ENCODE assay signal across 8 mouse cellular contexts in genomic region chr11:94160443-94161266, GRCm38 (mm10). TPM values are rescaled to one million over a fixed set of nuclear protein-coding genes. Genes with fewer than 3 reads are reported as not detected.
A peak's percentile ranks its signal among the peaks of the same experiment; 100 is the strongest.
DNase-seq lines count a peak whose midpoint lies in the region; ATAC-seq and TF ChIP-seq lines count a peak whose summit lies in the region.

No protein-coding gene starts in this region.

- 0 out of 2 replicates have a peak, but pooled peaks have one; percentile 19 for TF ChIP-seq CTCF in layer of hippocampus, adult 2 months (conservative IDR thresholded peaks at IDR 0.05)

- H3K4me2 ChIP-seq in forebrain, embryonic 16.5 days (ENCODE audit: low read length) = peak overlapping the region; percentile 47
- H3K4me2 ChIP-seq in neural tube, embryonic 13.5 days = peak overlapping the region; percentile 47

- in situ Hi-C loops in ES-E14 (cut with MboI; ENCODE audit: low sequenced_read_pairs in 2 of 2, unreplicated experiment in 2 of 2) = no loop called here

- DNase-seq in ES-E14 (ENCODE audit: low read depth, low spot score) = peak; percentile 88
- DNase-seq in cerebellum, adult 11 months = peak; percentile 93
- DNase-seq in layer of hippocampus, adult 2 months (ENCODE audit: low spot score in 2 of 2) = peak; percentile 94 to 98
- peak; percentile 90 to 94 for DNase-seq in lung, adult 18-20 months
- DNase-seq in urinary bladder, postnatal 25 days (ENCODE audit: low spot score) = peak; percentile 72

- H3K4me3 ChIP-seq in ES-E14 (ENCODE audit: insufficient read depth in 1 of 2, low read depth in 1 of 2, low read length in 2 of 2, poor library complexity in 1 of 2, severe bottlenecking in 1 of 2) = peak overlapping the region in 1 of 2 experiments; percentile 3; a peak in 1 of 4 replicates
- H3K4me3 ChIP-seq in forebrain, embryonic 16.5 days (replicated peaks; ENCODE audit: low read length) = peak overlapping the region; percentile 27
- H3K4me3 ChIP-seq in layer of hippocampus, adult 2 months = peak overlapping the region; percentile 39
- H3K4me3 ChIP-seq in neural tube, embryonic 13.5 days = peak overlapping the region; percentile 16

- peaks cover 10 to 39% of the 10 kb centered on the region in 2 experiments for H3K4me1 ChIP-seq in ES-E14 (ENCODE audit: control insufficient read depth in 2 of 2, insufficient read depth in 2 of 2, low read length in 2 of 2, poor library complexity in 1 of 2)
- H3K4me1 ChIP-seq in forebrain, embryonic 16.5 days (replicated peaks; ENCODE audit: control insufficient read depth, insufficient read depth, low read length) = peaks cover 32% of the 10 kb centered on the region
- H3K4me1 ChIP-seq in neural tube, embryonic 13.5 days (replicated peaks) = peaks cover 48% of the 10 kb centered on the region

- H3K27ac ChIP-seq in ES-E14 (ENCODE audit: insufficient read depth, low read depth, low read length, poor library complexity, severe bottlenecking) = peak overlapping the region; percentile 57
- H3K27ac ChIP-seq in forebrain, embryonic 16.5 days (ENCODE audit: low read length) = peak overlapping the region; percentile 98
- H3K27ac ChIP-seq in layer of hippocampus, adult 2 months = peak overlapping the region; percentile 89
- peak overlapping the region; percentile 99 for H3K27ac ChIP-seq in neural tube, embryonic 13.5 days (replicated peaks)

- peak; percentile 97 for ATAC-seq in forebrain, embryonic 16.5 days
- ATAC-seq in hematopoietic stem cell, adult 5-6 weeks (replicated peaks in 1 of 2; ENCODE audit: insufficient read depth in 1 of 2, low FRiP score in 2 of 2, low TSS enrichment in 1 of 2, low read depth in 1 of 2, poor library complexity in 2 of 2, severe bottlenecking in 2 of 2) = peak; percentile 90 to 93
- ATAC-seq in neural tube, embryonic 13.5 days (ENCODE audit: low read depth) = peak; percentile 97

- peak overlapping the region; percentile 3; the same call in 1 of the 2 replicates for H3K9ac ChIP-seq in ES-E14 (ENCODE audit: insufficient read depth, low read depth, low read length, poor library complexity, severe bottlenecking)
- peak overlapping the region; percentile 58 for H3K9ac ChIP-seq in forebrain, embryonic 16.5 days (replicated peaks; ENCODE audit: low read depth, low read length)
- peak overlapping the region; percentile 68 for H3K9ac ChIP-seq in neural tube, embryonic 13.5 days

- WGBS in forebrain, embryonic 16.5 days = under 1% methylated on average over 20 of the region's 23 CpGs
- 3% methylated on average over 23 of the region's 23 CpGs for WGBS in neural tube, embryonic 13.5 days

- H3K27me3 ChIP-seq in forebrain, embryonic 16.5 days (replicated peaks; ENCODE audit: control insufficient read depth, insufficient read depth, low read length) = no peaks in the 10 kb centered on the region
- H3K27me3 ChIP-seq in neural tube, embryonic 13.5 days = no peaks in the 10 kb centered on the region

- no peaks in the 10 kb centered on the region for H3K36me3 ChIP-seq in ES-E14 (ENCODE audit: control insufficient read depth, insufficient read depth, low read length, poor library complexity, severe bottlenecking)
- no peaks in the 10 kb centered on the region for H3K36me3 ChIP-seq in forebrain, embryonic 16.5 days (ENCODE audit: control insufficient read depth, insufficient read depth)
- no peaks in the 10 kb centered on the region for H3K36me3 ChIP-seq in neural tube, embryonic 13.5 days

- no peaks in the 10 kb centered on the region for H3K9me3 ChIP-seq in ES-E14 (ENCODE audit: control insufficient read depth, insufficient read depth, low read depth, low read length)
- H3K9me3 ChIP-seq in forebrain, embryonic 16.5 days (ENCODE audit: control insufficient read depth, low read length) = no peaks in the 10 kb centered on the region
- no peaks in the 10 kb centered on the region for H3K9me3 ChIP-seq in neural tube, embryonic 13.5 days

TF ChIP-seq in ES-E14, 5 proteins besides CTCF, POLR2A, EP300 and RAD21:
- TF ChIP-seq ZC3H11A (IDR thresholded peaks at IDR 0.05; ENCODE audit: borderline replicate concordance, low read depth, low read length) (no peak), CHD2 (IDR thresholded peaks at IDR 0.05; ENCODE audit: low read depth, low read length) (no peak), HCFC1 (IDR thresholded peaks at IDR 0.05; ENCODE audit: borderline replicate concordance, insufficient read depth, low read length) (peak; percentile 23; the same call in 1 of the 2 replicates), MAFK (IDR thresholded peaks at IDR 0.05; ENCODE audit: insufficient read depth, low read depth, low read length) (no peak), ZNF384 (IDR thresholded peaks at IDR 0.05; ENCODE audit: low read depth, low read length) (no peak)

RNA-seq across cellular contexts. Expression of gene Tob1, which starts 50.6 kb away (rescaled TPM):
- total RNA-seq in ES-E14 (2012; rRNA removed) = 10.8 and 11.3 TPM in 2 replicates
- 35.1 and 46.0 TPM in 2 replicates for polyA plus RNA-seq in forebrain, embryonic 16.5 days (2015; fragmentation: Nextera tagmentation; extraction: Ambion mirVana)
- 17.1 and 22.6 TPM in 2 replicates for total RNA-seq in hematopoietic stem cell, adult 5-6 weeks (2017)
- total RNA-seq in layer of hippocampus, adult 2 months (2021) = 10 to 100 TPM; 36.6 to 39.2 TPM
- 32.5 and 37.6 TPM in 2 replicates for polyA plus RNA-seq in neural tube, embryonic 13.5 days (2015; fragmentation: Nextera tagmentation; extraction: Ambion mirVana)

Comparison
In these comparisons a context has a peak if more than half of its experiments do, and no peak if none do; other contexts are left out.
1. H3K9ac ChIP-seq: peak in every context shown above with its lines; median percentile 68 in neural tube, embryonic 13.5 days; 58 in forebrain, embryonic 16.5 days; 3 in ES-E14.